Mouse (Mus musculus) olfactory bulb, adult 2 months (tissue): Measurements from ENCODE around the gene Inpp5a.

ENCODE experiments used
- CTCF ChIP-seq: fragments of 200-500 bp; IDR thresholded peaks from 2 replicates; pipeline ENCODE4 v1.5.1; 2012; ENCODE audit warnings: low read depth, mild to moderate bottlenecking, low read length, moderate library complexity; ENCODE audit not compliant: insufficient read depth
- POLR2A ChIP-seq: fragments of 200-500 bp; IDR thresholded peaks from 2 replicates; pipeline ENCODE4 v1.6.1; 2012; ENCODE audit warnings: mild to moderate bottlenecking, low read depth, low read length, moderate library complexity; ENCODE audit not compliant: insufficient read depth

GRCm38 (mm10) chr7:139461344-139461743 lies 72.4 kb downstream of the Inpp5a start:
- no peak for TF ChIP-seq POLR2A
- no peak for TF ChIP-seq CTCF
